Mouse (Mus musculus): ENCODE data around the gene Zbtb26. TPM values are rescaled to one million over a fixed set of nuclear protein-coding genes. Genes with fewer than 3 reads are reported as not detected.
A peak's percentile ranks its signal among the peaks of the same experiment; 100 is the strongest.

Zbtb26 gene
- polyA plus RNA-seq, 1 experiment from 2014 or later, result 11.3 TPM

GRCm38 (mm10) chr2:37430593-37431464, 12.1 kb downstream of the Zbtb26 start:
- Histone ChIP-seq H3K27ac (peak overlapping the region; percentile 96), H3K4me1 (peaks cover 11% of the 10 kb centered on the region), H3K4me2 (replicated peaks) (peak overlapping the region; percentile 82), H3K9ac (peak overlapping the region; percentile 82), H3K36me3 (peaks cover 10% of the 10 kb centered on the region; the same call in 1 of the 2 replicates), H3K4me3 (peak overlapping the region; percentile 60), H3K27me3 (replicated peaks) (no peaks in the 10 kb centered on the region), H3K9me3 (no peaks in the 10 kb centered on the region)
- peak; percentile 97 for ATAC-seq (ENCODE audit: low FRiP score, low read depth)
- under 1% methylated on average over 38 of the region's 38 CpGs for WGBS

GRCm38 (mm10) chr2:37423671-37424070, 19.3 kb downstream of the Zbtb26 start:
- Histone ChIP-seq H3K4me1 (peaks cover 6% of the 10 kb centered on the region), H3K4me3 (no peak overlapping the region), H3K9ac (no peak overlapping the region), H3K4me2 (replicated peaks) (no peak overlapping the region), H3K9me3 (no peaks in the 10 kb centered on the region), H3K27ac (no peak overlapping the region), H3K27me3 (replicated peaks) (no peaks in the 10 kb centered on the region), H3K36me3 (peaks cover under 1% of the 10 kb centered on the region; the same call in 1 of the 2 replicates)
- 63% methylated on average over 3 of the region's 3 CpGs for WGBS
- no peak for ATAC-seq (ENCODE audit: low FRiP score, low read depth)

- Histone ChIP-seq H3K4me2 (replicated peaks) (peak within 1 kb of the TSS; percentile 68), H3K9me3 (no peaks in the 10 kb centered on the region), H3K4me1 (peaks cover 6% of the 10 kb centered on the region), H3K27ac (peak within 1 kb of the TSS; percentile 89), H3K36me3 (no peaks in the 10 kb centered on the region), H3K4me3 (peak within 1 kb of the TSS; percentile 98), H3K9ac (peak within 1 kb of the TSS; percentile 99), H3K27me3 (replicated peaks) (no peaks in the 10 kb centered on the region)
- peak; percentile 99 for ATAC-seq (ENCODE audit: low FRiP score, low read depth)
- WGBS, result under 1% methylated on average over 73 of the region's 75 CpGs
Measured at GRCm38 (mm10) chr2:37422306-37423304, 20.3 kb downstream of the Zbtb26 start, which contains the start of gene Rc3h2. Gene Rc3h2, minus strand, starts transcription at chr2:37422903.

GRCm38 (mm10) chr2:37421903-37422302, 21.0 kb downstream of the Zbtb26 start:
- no peak for ATAC-seq (ENCODE audit: low FRiP score, low read depth)
- H3K9me3 ChIP-seq, result no peaks in the 10 kb centered on the region
- H3K9ac ChIP-seq, result peak overlapping the region; percentile 99
- H3K4me1 ChIP-seq, result peaks cover 6% of the 10 kb centered on the region
- H3K27me3 ChIP-seq (replicated peaks), result no peaks in the 10 kb centered on the region
- peak overlapping the region; percentile 98 for H3K4me3 ChIP-seq
- WGBS, result 10% methylated on average over 3 of the region's 3 CpGs
- peak overlapping the region; percentile 68 for H3K4me2 ChIP-seq (replicated peaks)
- peak overlapping the region; percentile 89 for H3K27ac ChIP-seq
- H3K36me3 ChIP-seq, result no peaks in the 10 kb centered on the region

- H3K4me2 ChIP-seq (replicated peaks), result no peak overlapping the region
- no peaks in the 10 kb centered on the region for H3K27me3 ChIP-seq (replicated peaks)
- H3K4me1 ChIP-seq, result no peaks in the 10 kb centered on the region
- peaks cover 21% of the 10 kb centered on the region for H3K36me3 ChIP-seq
- no peak overlapping the region for H3K4me3 ChIP-seq
- H3K27ac ChIP-seq, result no peak overlapping the region
- no peaks in the 10 kb centered on the region for H3K9me3 ChIP-seq
- WGBS, result 71% methylated on average over 1 of the region's 1 CpGs
- ATAC-seq (ENCODE audit: low FRiP score, low read depth), result no peak
- no peak overlapping the region for H3K9ac ChIP-seq
Measured at GRCm38 (mm10) chr2:37395539-37395938, 47.4 kb downstream of the Zbtb26 start.

- Histone ChIP-seq H3K4me2 (replicated peaks) (no peak overlapping the region), H3K9me3 (no peaks in the 10 kb centered on the region), H3K4me3 (no peak overlapping the region), H3K4me1 (no peaks in the 10 kb centered on the region), H3K36me3 (peaks cover 31% of the 10 kb centered on the region), H3K27ac (no peak overlapping the region), H3K27me3 (replicated peaks) (no peaks in the 10 kb centered on the region), H3K9ac (no peak overlapping the region)
- WGBS, result 92% methylated on average over 9 of the region's 9 CpGs
- no peak for ATAC-seq (ENCODE audit: low FRiP score, low read depth)
Measured at GRCm38 (mm10) chr2:37382921-37383320, 60.0 kb downstream of the Zbtb26 start.

Other genes with a start within 250 kb of the Zbtb26 start
- gene Olfr366, start 231.6 kb downstream of the Zbtb26 start, polyA plus RNA-seq (2016; fragmentation: Nextera tagmentation; extraction: Ambion mirVana), result not detected in 2 replicates
- gene Olfr368, start 116.6 kb downstream of the Zbtb26 start, polyA plus RNA-seq (2016; fragmentation: Nextera tagmentation; extraction: Ambion mirVana), result not detected in 2 replicates
- gene Pdcl, start 83.8 kb downstream of the Zbtb26 start, polyA plus RNA-seq (2016; fragmentation: Nextera tagmentation; extraction: Ambion mirVana), result 76.8 and 81.0 TPM in 2 replicates
- 31.5 and 31.9 TPM in 2 replicates for gene Rc3h2, start 20.2 kb downstream of the Zbtb26 start, polyA plus RNA-seq (2016; fragmentation: Nextera tagmentation; extraction: Ambion mirVana)
- gene Zbtb6, start within 50 bp of the Zbtb26 start, polyA plus RNA-seq (2016; fragmentation: Nextera tagmentation; extraction: Ambion mirVana), result 11.7 and 13.1 TPM in 2 replicates
- gene Rabgap1, start 144 bp upstream of the Zbtb26 start, polyA plus RNA-seq (2016; fragmentation: Nextera tagmentation; extraction: Ambion mirVana), result 52.7 and 61.1 TPM in 2 replicates
- gene Gpr21, start 73.2 kb upstream of the Zbtb26 start, polyA plus RNA-seq (2016; fragmentation: Nextera tagmentation; extraction: Ambion mirVana), result 6.1 and 6.7 TPM in 2 replicates

Measured in neural tube, embryonic 12.5 days (tissue).